Mouse (Mus musculus) liver, embryonic 16.5 days (tissue): ENCODE results near the gene St14. TPM values are rescaled to one million over a fixed set of nuclear protein-coding genes. Genes with fewer than 3 reads are reported as not detected.

ENCODE experiments used
- ATAC-seq: fragments of 200-750 bp; cut with Nextera tagmentation; 2 replicates; pipeline ENCODE4 v1.8.0; 2017; ENCODE audit warnings: low read depth, mild to moderate bottlenecking, moderate number of reproducible peaks, moderate library complexity
- H3K27ac ChIP-seq: fragments of 300-500 bp; sonication (generic); 2 replicates; pipeline ENCODE4 v1.5.1; 2014; ENCODE audit warnings: mild to moderate bottlenecking, low read length
- H3K27me3 ChIP-seq: fragments of 300-500 bp; sonication (generic); 2 replicates; pipeline ENCODE4 v1.6.1; 2014; ENCODE audit warnings: low read depth, low read length, mixed read lengths; ENCODE audit not compliant: control insufficient read depth, insufficient read depth
- H3K36me3 ChIP-seq: fragments of 300-500 bp; sonication (generic); 2 replicates; pipeline ENCODE4 v1.6.1; 2014; ENCODE audit warnings: mild to moderate bottlenecking; ENCODE audit not compliant: control insufficient read depth, insufficient read depth
- H3K4me1 ChIP-seq: fragments of 300-500 bp; sonication (generic); 2 replicates; pipeline ENCODE4 v1.6.1; 2014; ENCODE audit warnings: low read depth, low read length, mixed read lengths; ENCODE audit not compliant: control insufficient read depth
- H3K4me2 ChIP-seq: fragments of 300-500 bp; sonication (generic); 2 replicates; pipeline ENCODE4 v1.6.1; 2014; ENCODE audit warnings: low read depth, low read length, mixed read lengths
- H3K4me3 ChIP-seq: fragments of 300-500 bp; sonication (generic); 2 replicates; pipeline ENCODE4 v1.5.1; 2014; ENCODE audit warnings: low read depth, mild to moderate bottlenecking, low read length
- H3K9ac ChIP-seq: fragments of 300-500 bp; sonication (generic); 2 replicates; pipeline ENCODE4 v1.6.1; 2014; ENCODE audit warnings: low read depth, low read length
- H3K9me3 ChIP-seq: fragments of 300-500 bp; sonication (generic); replicated peaks from 2 replicates; pipeline ENCODE4 v1.6.1; 2016; ENCODE audit warnings: low read length; ENCODE audit not compliant: control insufficient read depth
- WGBS: fragments of 180-500 bp; shearing (Covaris S2); extraction: QIAGEN DNeasy Blood & Tissue Kit; methylation state at CpG from one replicate; pipeline ENCODE4 v1.1.7; 2014; ENCODE audit not compliant: insufficient replicate concordance; 5-methylcytosine and 5-hydroxymethylcytosine counted together
- polyA plus RNA-seq: library from polyadenylated mRNA; unstranded; fragments of >200 nt; fragmentation: Nextera tagmentation; extraction: Ambion mirVana; gene quantifications from 2 replicates; pipeline ENCODE4 v1.2.1, GENCODE M21; 2015

The St14 gene
- polyA plus RNA-seq, 1 experiment from 2014 or later: 1.0 TPM

- H3K4me1 ChIP-seq: no peaks in the 10 kb centered on the region
- H3K9me3 ChIP-seq: no peaks in the 10 kb centered on the region
- H3K9ac ChIP-seq: no peak overlapping the region
- H3K4me2 ChIP-seq: no peak overlapping the region
- no peaks in the 10 kb centered on the region for H3K27me3 ChIP-seq
- H3K36me3 ChIP-seq: no peaks in the 10 kb centered on the region
- H3K4me3 ChIP-seq: no peak overlapping the region
- H3K27ac ChIP-seq: no peak overlapping the region
- ATAC-seq: no peak
- WGBS: 28% methylated on average over 11 of the region's 11 CpGs
Measured at GRCm38 (mm10) chr9:31118520-31119298, 12.9 kb downstream of the St14 start.

- WGBS: 66% methylated on average over 6 of the region's 6 CpGs
- H3K27ac ChIP-seq: no peak overlapping the region
- no peak for ATAC-seq
Measured at GRCm38 (mm10) chr9:31117488-31117887, 14.2 kb downstream of the St14 start.

DNA sequence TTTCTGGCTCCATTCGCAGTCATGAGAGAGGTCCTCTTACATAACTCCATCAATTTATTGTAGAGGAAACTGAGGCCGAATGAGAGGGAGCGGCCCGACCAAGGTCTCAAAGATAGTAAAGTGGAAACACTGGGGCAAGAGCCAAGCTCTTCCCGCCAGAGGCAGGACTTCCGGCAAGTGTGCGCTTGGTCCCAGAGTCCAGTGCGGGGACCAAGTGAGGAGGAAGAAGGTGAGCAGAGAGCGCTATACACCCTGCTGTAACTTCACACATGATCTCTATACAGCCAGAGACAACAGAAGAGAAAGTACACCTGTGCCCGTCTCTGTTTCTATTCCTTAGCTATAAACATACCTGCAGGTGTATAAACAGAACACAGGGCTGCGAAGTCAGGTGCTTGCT lies 14.6 kb downstream of the St14 start:
- no peaks in the 10 kb centered on the region for H3K36me3 ChIP-seq
- H3K27ac ChIP-seq: no peak overlapping the region
- H3K9me3 ChIP-seq: no peaks in the 10 kb centered on the region
- 69% methylated on average over 11 of the region's 11 CpGs for WGBS
- no peaks in the 10 kb centered on the region for H3K27me3 ChIP-seq
- no peak for ATAC-seq
- H3K4me3 ChIP-seq: no peak overlapping the region
- no peaks in the 10 kb centered on the region for H3K4me1 ChIP-seq
- no peak overlapping the region for H3K4me2 ChIP-seq
- H3K9ac ChIP-seq: no peak overlapping the region

More at GRCm38 (mm10) chr9:31117488-31117887, 14.2 kb downstream of the St14 start:
- Histone ChIP-seq H3K9me3 (no peaks in the 10 kb centered on the region), H3K4me3 (no peak overlapping the region), H3K9ac (no peak overlapping the region), H3K4me1 (no peaks in the 10 kb centered on the region), H3K36me3 (no peaks in the 10 kb centered on the region), H3K4me2 (no peak overlapping the region), H3K27me3 (no peaks in the 10 kb centered on the region)

DNA sequence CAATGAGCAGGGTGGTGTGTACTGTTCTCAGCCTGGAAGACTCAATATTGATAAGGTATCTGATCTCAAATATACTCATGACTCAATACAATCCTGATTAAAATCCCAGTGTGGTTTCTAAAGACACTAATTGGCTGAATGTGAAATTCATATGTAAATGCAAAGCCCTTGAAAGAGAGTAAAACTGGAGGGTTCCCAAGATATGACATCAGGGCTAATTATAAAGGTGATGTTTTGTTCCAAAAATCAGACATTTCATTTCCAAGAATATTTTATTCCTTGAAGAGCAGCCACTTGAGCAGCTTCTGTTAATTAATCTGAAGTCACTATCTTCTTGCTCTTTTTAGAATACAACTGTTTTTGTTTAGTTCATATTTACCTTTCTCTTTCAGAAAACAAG lies 16.1 kb downstream of the St14 start:
- H3K4me1 ChIP-seq: no peaks in the 10 kb centered on the region

GRCm38 (mm10) chr9:31108464-31108863 lies 23.2 kb downstream of the St14 start:
- 69% methylated on average over 8 of the region's 8 CpGs for WGBS
- Histone ChIP-seq H3K36me3 (no peaks in the 10 kb centered on the region), H3K9ac (no peak overlapping the region), H3K9me3 (no peaks in the 10 kb centered on the region), H3K27me3 (no peaks in the 10 kb centered on the region), H3K4me3 (no peak overlapping the region), H3K4me2 (no peak overlapping the region), H3K4me1 (no peaks in the 10 kb centered on the region), H3K27ac (no peak overlapping the region)
- no peak for ATAC-seq

More for the DNA sequence above, 16.1 kb downstream of the St14 start:
- Histone ChIP-seq H3K4me3 (no peak overlapping the region), H3K27me3 (no peaks in the 10 kb centered on the region), H3K27ac (no peak overlapping the region), H3K36me3 (no peaks in the 10 kb centered on the region), H3K4me2 (no peak overlapping the region), H3K9me3 (no peaks in the 10 kb centered on the region), H3K9ac (no peak overlapping the region)
- ATAC-seq: no peak

DNA sequence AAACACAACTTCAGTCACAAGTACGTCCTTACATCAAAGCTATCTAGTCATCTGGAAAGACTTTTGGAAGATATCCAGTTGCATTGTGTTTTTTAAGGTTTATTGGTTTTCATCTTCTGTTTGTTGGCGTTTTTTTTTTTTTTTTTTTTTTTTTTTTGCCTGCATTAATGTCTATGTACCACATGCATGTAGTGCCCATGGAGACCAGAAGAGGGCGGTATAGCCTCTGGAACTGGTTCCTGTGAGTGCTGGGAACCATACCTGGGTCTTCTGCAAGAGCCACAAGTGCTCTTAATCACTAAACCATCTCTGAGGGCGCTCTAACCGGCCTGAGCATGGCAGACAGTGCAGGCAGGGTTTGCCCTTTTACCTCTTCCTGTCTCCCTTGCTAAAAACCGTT lies 33.5 kb downstream of the St14 start:
- ATAC-seq: no peak
- 61% methylated on average over 6 of the region's 6 CpGs for WGBS
- H3K9ac ChIP-seq: no peak overlapping the region
- H3K4me1 ChIP-seq: no peaks in the 10 kb centered on the region
- no peak overlapping the region for H3K4me3 ChIP-seq
- H3K36me3 ChIP-seq: no peaks in the 10 kb centered on the region
- H3K27me3 ChIP-seq: no peaks in the 10 kb centered on the region
- H3K9me3 ChIP-seq: no peaks in the 10 kb centered on the region; the same call in 1 of the 2 replicates
- H3K4me2 ChIP-seq: no peak overlapping the region
- H3K27ac ChIP-seq: no peak overlapping the region

GRCm38 (mm10) chr9:31097088-31098082 lies 34.3 kb downstream of the St14 start:
- no peak overlapping the region for H3K27ac ChIP-seq
- H3K9me3 ChIP-seq: no peaks in the 10 kb centered on the region; the same call in 1 of the 2 replicates
- no peak overlapping the region for H3K9ac ChIP-seq
- ATAC-seq: no peak
- no peak overlapping the region for H3K4me2 ChIP-seq
- H3K4me3 ChIP-seq: no peak overlapping the region
- H3K4me1 ChIP-seq: no peaks in the 10 kb centered on the region
- H3K27me3 ChIP-seq: no peaks in the 10 kb centered on the region
- 72% methylated on average over 20 of the region's 20 CpGs for WGBS
- no peaks in the 10 kb centered on the region for H3K36me3 ChIP-seq

- Histone ChIP-seq H3K36me3 (no peaks in the 10 kb centered on the region), H3K27me3 (no peaks in the 10 kb centered on the region), H3K9me3 (no peaks in the 10 kb centered on the region), H3K9ac (no peak overlapping the region), H3K4me1 (no peaks in the 10 kb centered on the region), H3K4me3 (no peak overlapping the region), H3K27ac (no peak overlapping the region), H3K4me2 (no peak overlapping the region)
- ATAC-seq: no peak
- 70% methylated on average over 10 of the region's 10 CpGs for WGBS
Measured at GRCm38 (mm10) chr9:31092833-31093195, 38.8 kb downstream of the St14 start.
